Mouse (Mus musculus): Measurements from ENCODE around the gene Kcnj4. TPM values are rescaled to one million over a fixed set of nuclear protein-coding genes. Genes with fewer than 3 reads are reported as not detected.

Gene Kcnj4
- polyA plus RNA-seq, 1 experiment from 2014 or later, result not detected

DNA sequence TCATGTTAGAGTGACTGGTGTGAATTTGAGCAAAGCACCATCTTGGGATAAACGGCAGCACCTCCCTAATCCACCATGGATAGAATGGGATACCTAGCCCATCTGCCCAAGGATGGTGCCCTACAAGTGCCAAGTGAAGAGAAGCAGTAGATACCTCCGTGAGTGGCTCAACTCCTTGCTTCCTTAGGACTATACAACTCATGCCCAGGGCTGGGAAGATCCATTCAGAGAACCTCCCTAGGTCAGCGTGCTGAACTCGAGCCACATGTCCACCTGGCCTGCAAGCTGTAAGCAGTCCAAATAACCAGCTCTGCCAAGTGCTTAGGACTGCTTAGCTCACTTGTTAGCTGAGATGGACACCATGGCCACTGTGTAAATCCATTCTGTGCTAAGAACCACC lies 22.2 kb upstream of the Kcnj4 start:
- H3K9me3 ChIP-seq, result no peaks in the 10 kb centered on the region
- no peak for ATAC-seq (ENCODE audit: insufficient number of reproducible peaks, low FRiP score, low TSS enrichment, low read depth)

DNA sequence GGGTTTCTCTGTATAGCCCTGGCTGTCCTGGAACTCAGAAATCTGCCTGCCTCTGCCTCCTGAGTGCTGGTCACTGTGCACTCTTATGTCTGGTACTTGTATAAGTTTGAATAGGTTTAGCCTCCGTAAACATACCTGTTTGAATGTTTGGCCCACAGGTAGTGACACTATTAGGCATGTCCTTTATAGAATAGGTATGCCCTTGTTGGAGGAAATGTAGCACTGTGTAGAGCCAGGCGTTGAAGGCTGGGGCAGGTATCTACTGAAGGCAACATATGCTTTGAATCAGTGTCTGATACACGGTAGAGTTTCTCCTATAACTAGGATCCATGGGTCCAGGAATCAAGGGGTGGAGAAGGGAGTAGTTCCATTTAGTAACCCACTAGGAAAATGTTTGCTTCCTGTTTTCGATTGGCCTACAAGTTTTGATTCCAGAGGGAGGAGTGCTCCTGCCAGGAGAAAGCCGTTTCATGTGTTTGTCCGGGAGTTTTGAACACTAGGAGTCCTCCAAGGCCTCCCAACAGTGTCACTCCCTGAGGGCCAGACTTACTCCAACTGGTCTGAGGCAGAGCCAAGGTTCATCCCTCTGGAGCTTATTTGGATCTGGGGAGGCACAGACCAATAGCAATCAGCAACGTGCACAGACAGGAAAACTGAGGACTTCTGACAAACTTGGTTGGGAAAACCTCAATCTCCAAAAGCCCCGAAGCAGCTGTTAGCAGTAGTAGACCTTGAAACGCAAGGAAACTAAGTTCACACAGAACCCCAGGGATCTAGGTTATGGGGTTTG lies 21.1 kb upstream of the Kcnj4 start:
- Histone ChIP-seq H3K27me3 (no peaks in the 10 kb centered on the region), H3K9me3 (no peaks in the 10 kb centered on the region), H3K36me3 (peaks cover 88% of the 10 kb centered on the region), H3K4me3 (no peak overlapping the region), H3K4me2 (no peak overlapping the region), H3K9ac (no peak overlapping the region), H3K27ac (peak overlapping the region; percentile 47), H3K4me1 (peaks cover 13% of the 10 kb centered on the region)
- 47% methylated on average over 9 of the region's 9 CpGs for whole genome bisulfite sequencing
- ATAC-seq (ENCODE audit: insufficient number of reproducible peaks, low FRiP score, low TSS enrichment, low read depth), result no peak

More for the DNA sequence above, 22.2 kb upstream of the Kcnj4 start:
- no peaks in the 10 kb centered on the region for H3K27me3 ChIP-seq
- no peak overlapping the region for H3K9ac ChIP-seq
- H3K4me3 ChIP-seq, result no peak overlapping the region
- peaks cover 93% of the 10 kb centered on the region for H3K36me3 ChIP-seq
- H3K27ac ChIP-seq, result peak overlapping the region; percentile 47; the same call in 1 of the 2 replicates
- 81% methylated on average over 4 of the region's 4 CpGs for WGBS
- H3K4me1 ChIP-seq, result peaks cover 13% of the 10 kb centered on the region
- H3K4me2 ChIP-seq, result no peak overlapping the region

DNA sequence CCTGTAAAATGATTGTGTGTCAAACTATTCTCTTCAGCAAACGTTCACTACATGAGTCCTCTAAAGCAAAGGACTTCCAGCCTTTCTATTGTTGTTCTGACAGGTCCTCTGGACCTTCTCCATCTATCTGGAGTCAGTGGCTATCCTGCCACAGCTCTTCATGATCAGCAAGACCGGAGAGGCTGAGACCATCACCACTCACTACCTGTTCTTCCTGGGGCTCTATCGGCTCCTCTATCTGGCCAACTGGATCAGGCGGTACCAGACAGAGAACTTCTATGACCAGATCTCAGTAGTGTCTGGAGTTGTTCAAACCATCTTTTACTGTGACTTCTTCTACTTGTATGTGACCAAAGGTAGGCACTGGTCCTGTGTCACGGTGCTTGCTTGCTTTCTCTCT lies 20.5 kb upstream of the Kcnj4 start:
- no peak for ATAC-seq (ENCODE audit: insufficient number of reproducible peaks, low FRiP score, low TSS enrichment, low read depth)
- Histone ChIP-seq H3K27ac (0 out of 2 replicates have a peak overlapping the region, but pooled peaks have one; percentile 47), H3K4me1 (peaks cover 13% of the 10 kb centered on the region), H3K27me3 (no peaks in the 10 kb centered on the region), H3K9ac (no peak overlapping the region), H3K36me3 (peaks cover 84% of the 10 kb centered on the region), H3K9me3 (no peaks in the 10 kb centered on the region), H3K4me2 (no peak overlapping the region), H3K4me3 (no peak overlapping the region)
- 85% methylated on average over 5 of the region's 5 CpGs for WGBS

DNA sequence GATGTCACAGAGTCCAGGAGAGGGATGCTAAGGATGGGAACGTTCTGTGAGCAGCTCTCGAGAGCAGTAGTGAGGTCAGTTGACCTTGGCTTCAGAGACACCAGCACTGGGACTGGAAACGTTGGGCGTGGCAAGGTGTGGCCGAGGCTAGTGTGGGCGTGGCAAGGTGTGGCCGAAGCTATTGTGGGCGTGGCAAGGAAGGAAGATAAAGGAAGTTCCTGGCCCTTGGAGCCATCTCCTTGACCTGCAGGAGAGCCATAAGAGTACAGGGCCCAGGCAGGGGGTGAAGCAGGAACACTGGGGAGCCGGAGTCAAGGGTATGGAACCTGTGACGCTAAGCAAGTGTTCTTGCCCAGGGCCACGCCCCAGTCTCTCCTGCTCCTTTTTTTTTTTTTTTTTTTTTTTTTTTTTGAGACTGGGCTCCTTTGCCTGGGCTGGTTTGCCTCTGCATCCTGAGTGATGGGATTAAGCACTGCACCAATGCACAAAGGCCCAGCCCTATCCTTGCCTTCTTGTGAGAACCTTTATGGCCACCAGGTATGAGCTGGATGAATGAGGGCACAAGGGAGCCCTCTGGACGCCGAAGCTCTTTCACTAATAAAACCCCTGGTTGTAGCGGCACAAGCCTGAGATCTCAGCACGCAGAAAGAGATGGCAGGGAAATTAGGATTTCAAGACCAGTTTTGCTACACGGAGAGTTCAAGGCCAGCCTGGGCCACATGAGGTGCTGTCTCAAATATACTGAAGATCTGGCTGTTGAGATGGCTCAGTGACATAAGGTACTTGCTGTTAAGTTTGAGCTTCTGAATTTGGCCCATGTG lies 14.6 kb upstream of the Kcnj4 start:
- Histone ChIP-seq H3K4me2 (peak overlapping the region; percentile 69; the same call in 1 of the 2 replicates), H3K27me3 (peaks cover 5% of the 10 kb centered on the region; the same call in 1 of the 2 replicates), H3K27ac (no peak overlapping the region), H3K36me3 (peaks cover 28% of the 10 kb centered on the region), H3K9ac (no peak overlapping the region), H3K4me1 (peaks cover 38% of the 10 kb centered on the region), H3K9me3 (no peaks in the 10 kb centered on the region), H3K4me3 (peak overlapping the region; percentile 5; the same call in 1 of the 2 replicates)
- ATAC-seq (ENCODE audit: insufficient number of reproducible peaks, low FRiP score, low TSS enrichment, low read depth), result no peak
- WGBS, result 45% methylated on average over 16 of the region's 16 CpGs

DNA sequence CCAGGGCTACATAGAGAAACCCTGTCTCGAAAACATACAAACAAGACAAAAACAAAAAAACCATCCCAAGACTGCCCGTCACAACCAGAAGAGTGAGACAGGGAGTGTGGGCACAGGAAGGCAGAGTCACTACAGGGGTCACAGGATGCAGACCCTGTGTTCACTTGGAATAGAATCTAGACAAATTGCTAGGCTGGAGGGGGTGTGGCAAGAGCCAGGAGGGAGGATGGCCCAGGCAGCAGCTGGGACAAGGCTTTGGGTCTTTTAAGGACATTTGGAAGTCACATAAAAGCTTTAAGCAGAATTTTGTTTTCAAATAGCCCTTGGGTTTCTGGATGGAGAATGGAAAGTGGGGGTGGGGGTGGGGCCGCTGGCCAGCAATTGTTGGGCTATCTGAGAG lies 13.5 kb upstream of the Kcnj4 start:
- H3K36me3 ChIP-seq, result peaks cover 18% of the 10 kb centered on the region
- H3K9ac ChIP-seq, result no peak overlapping the region
- peaks cover 46% of the 10 kb centered on the region for H3K4me1 ChIP-seq
- H3K9me3 ChIP-seq, result no peaks in the 10 kb centered on the region
- 81% methylated on average over 3 of the region's 3 CpGs for WGBS
- H3K27ac ChIP-seq, result no peak overlapping the region
- peaks cover 14% of the 10 kb centered on the region; the same call in 1 of the 2 replicates for H3K27me3 ChIP-seq
- no peak for ATAC-seq (ENCODE audit: insufficient number of reproducible peaks, low FRiP score, low TSS enrichment, low read depth)
- H3K4me2 ChIP-seq, result peak overlapping the region; percentile 69
- peak overlapping the region; percentile 70 for H3K4me3 ChIP-seq

DNA sequence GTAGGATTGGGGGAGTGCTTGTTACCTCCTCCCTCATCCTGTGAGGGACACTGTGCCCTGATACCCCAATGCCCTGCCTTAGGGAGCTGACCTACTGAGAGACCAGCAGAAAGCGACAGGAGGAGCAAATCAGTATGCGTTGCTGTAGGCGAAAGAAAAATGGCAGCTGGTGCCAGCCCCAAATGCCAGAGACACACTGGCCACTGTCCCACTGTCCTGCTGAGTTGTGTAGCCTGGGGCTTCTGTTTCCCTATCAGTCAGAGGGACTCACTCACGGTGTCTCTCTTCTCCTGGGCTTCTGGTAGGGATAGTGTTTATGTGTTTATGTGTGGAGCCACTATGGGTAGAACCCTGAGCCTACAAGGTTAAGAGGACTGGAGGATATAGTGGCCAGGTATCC lies 12.7 kb upstream of the Kcnj4 start:
- no peak overlapping the region for H3K9ac ChIP-seq
- peak overlapping the region; percentile 69 for H3K4me2 ChIP-seq
- H3K27me3 ChIP-seq, result peaks cover 19% of the 10 kb centered on the region; the same call in 1 of the 2 replicates
- H3K27ac ChIP-seq, result no peak overlapping the region
- peak overlapping the region; percentile 70 for H3K4me3 ChIP-seq
- no peak for ATAC-seq (ENCODE audit: insufficient number of reproducible peaks, low FRiP score, low TSS enrichment, low read depth)
- peaks cover 9% of the 10 kb centered on the region for H3K36me3 ChIP-seq
- H3K4me1 ChIP-seq, result peaks cover 49% of the 10 kb centered on the region
- 77% methylated on average over 4 of the region's 4 CpGs for WGBS
- no peaks in the 10 kb centered on the region for H3K9me3 ChIP-seq

DNA sequence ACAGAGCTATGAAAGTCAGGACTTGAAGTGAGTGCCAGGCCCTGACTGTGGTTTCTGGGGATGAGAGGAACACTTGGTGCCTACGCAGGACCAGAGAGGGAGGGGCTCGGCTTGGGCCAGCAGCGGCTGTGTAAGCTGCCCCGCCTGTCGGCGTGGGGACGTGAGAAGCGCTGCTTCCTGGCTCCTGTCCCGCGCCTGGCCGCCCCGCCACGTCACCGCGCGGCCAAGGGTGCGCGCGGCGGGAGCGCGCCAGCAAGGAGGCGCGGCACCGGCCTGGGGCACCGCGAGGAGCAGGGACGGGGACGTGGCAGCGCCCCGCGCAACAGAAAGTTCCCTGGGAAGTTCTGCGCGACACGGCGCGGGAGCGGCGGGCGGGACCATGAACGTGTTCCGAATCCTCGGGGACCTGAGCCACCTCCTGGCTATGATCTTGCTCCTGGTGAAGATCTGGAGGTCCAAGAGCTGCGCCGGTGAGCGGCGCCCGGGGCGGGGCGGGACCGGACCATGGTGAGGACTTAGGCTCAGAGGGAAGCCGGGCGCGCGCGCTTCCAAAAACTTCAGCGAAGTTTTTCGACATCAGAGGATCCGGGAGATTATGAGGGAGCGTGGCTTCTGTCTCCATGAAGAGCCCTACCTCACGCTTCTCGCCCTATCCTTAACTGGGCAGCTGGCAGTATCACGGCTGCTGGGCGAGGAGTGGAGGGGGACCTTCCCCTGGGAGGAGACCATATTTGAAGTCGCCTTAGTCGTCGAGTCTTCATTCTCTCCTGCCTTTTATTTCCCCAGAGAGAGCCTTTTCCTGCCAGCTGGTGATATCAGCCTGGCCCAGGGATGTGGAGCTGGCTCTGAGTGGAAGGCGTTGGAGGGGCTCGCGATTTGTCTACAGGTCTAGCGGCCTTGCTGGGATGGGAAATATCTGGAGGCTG lies 11.4 kb upstream of the Kcnj4 start, which contains the start of gene Kdelr3:
Gene Kdelr3, plus strand, starts transcription at position 241 of the 926 bp plus-strand sequence.
- Histone ChIP-seq H3K27me3 (peaks cover 25% of the 10 kb centered on the region), H3K9me3 (no peaks in the 10 kb centered on the region), H3K4me3 (peak within 1 kb of the TSS; percentile 70), H3K4me2 (peak within 1 kb of the TSS; percentile 69), H3K36me3 (no peaks in the 10 kb centered on the region), H3K27ac (peak within 1 kb of the TSS; percentile 88), H3K9ac (peak within 1 kb of the TSS; percentile 76), H3K4me1 (peaks cover 61% of the 10 kb centered on the region)
- peak; percentile 74 for ATAC-seq (ENCODE audit: insufficient number of reproducible peaks, low FRiP score, low TSS enrichment, low read depth)
- under 1% methylated on average over 71 of the region's 71 CpGs for WGBS

DNA sequence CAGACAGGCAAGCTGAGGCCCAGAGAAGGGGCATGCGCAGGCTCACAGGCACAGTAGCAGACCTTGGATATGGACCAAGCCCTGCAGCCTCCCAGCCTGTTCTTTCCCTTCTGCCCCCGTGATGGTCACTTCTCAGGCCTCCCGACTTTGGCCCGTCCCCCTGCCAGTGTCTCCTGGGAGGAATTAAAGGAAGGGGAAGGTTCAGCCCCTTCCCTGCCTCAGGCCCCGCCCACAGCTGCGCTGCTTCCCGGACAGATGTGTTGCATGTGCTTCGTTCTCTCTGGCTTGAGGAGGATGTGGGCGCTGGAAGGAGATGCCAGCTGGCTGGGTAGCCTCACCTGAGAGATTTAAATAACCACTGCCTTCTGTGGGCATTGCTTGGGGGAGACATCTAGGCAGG lies 8.9 kb upstream of the Kcnj4 start:
- Histone ChIP-seq H3K36me3 (no peaks in the 10 kb centered on the region), H3K9me3 (no peaks in the 10 kb centered on the region), H3K4me2 (no peak overlapping the region), H3K4me1 (peaks cover 55% of the 10 kb centered on the region), H3K27ac (no peak overlapping the region), H3K9ac (no peak overlapping the region), H3K4me3 (no peak overlapping the region), H3K27me3 (peaks cover 46% of the 10 kb centered on the region)
- WGBS, result 11% methylated on average over 9 of the region's 9 CpGs
- ATAC-seq (ENCODE audit: insufficient number of reproducible peaks, low FRiP score, low TSS enrichment, low read depth), result no peak

DNA sequence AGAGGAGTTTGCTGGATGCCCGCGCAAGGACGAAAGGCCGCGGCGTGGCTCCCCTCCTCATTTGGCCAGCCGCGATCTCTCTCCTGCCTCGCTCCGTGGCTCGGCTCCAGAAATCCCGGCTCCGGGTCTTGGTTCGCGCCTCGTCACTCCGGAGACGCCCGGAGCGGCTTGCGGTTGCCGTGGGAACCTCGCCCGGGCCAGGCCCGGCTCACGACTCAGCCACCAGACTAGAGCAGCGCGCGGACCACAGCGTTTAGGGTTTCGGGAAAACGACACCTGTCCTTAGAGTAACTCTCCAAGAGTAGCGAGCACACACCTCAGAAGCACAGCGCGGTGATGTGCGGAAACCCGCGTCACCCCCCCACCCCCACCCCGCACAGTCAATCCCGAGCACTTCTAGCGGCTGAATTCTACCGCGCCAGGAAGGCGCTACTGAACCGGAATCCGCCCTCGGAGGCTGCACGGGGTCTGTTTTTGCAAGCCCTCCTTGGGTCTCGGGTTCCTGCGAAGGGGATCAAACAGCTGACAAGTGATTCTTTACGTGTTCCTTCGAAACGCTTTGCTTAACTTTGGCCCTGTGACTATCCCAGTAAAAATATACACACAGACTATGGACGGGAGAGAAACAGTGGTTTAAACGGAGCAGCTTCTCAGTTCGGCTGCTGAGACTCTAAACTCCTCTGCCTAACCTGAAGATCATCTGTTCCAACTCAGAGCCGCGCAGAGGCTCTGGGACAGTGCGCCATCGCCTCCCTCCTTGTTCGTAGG lies 6.7 kb upstream of the Kcnj4 start:
- H3K27ac ChIP-seq, result no peak overlapping the region
- H3K27me3 ChIP-seq, result peaks cover 64% of the 10 kb centered on the region
- 1% methylated on average over 61 of the region's 61 CpGs for WGBS
- H3K9me3 ChIP-seq, result no peaks in the 10 kb centered on the region
- H3K4me2 ChIP-seq, result peak overlapping the region; percentile 79
- peaks cover 34% of the 10 kb centered on the region for H3K4me1 ChIP-seq
- peak; percentile 46; the same call in 1 of the 2 replicates for ATAC-seq (ENCODE audit: insufficient number of reproducible peaks, low FRiP score, low TSS enrichment, low read depth)
- H3K36me3 ChIP-seq, result no peaks in the 10 kb centered on the region
- H3K4me3 ChIP-seq, result peak overlapping the region; percentile 41
- H3K9ac ChIP-seq, result 0 out of 2 replicates have a peak overlapping the region, but pooled peaks have one; percentile 18

DNA sequence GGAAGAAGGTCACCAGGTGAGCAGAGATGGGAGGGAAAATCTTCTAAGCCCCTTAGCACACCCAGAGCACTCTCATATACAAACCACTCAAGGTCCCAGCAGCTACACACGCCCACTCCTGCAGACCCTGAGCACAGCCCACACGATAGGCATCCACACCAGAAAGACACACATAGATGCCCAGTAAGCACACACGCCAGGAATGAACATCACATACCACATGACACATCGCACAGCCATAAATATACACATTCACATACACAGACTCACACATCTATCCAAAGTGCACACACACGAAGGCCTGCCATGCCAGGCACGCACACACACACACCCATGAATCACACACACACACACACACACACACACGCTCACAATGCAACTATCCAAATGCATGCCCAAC lies 5.4 kb upstream of the Kcnj4 start:
- Histone ChIP-seq H3K27me3 (peaks cover 77% of the 10 kb centered on the region), H3K9me3 (no peaks in the 10 kb centered on the region), H3K36me3 (no peaks in the 10 kb centered on the region), H3K4me1 (peaks cover 34% of the 10 kb centered on the region), H3K9ac (no peak overlapping the region), H3K27ac (no peak overlapping the region), H3K4me3 (no peak overlapping the region), H3K4me2 (no peak overlapping the region)
- WGBS, result 86% methylated on average over 7 of the region's 7 CpGs
- no peak for ATAC-seq (ENCODE audit: insufficient number of reproducible peaks, low FRiP score, low TSS enrichment, low read depth)

Data from limb, embryonic 15.5 days (tissue).